Mouse (Mus musculus) bone marrow macrophage, adult 2 months (primary cell): ENCODE measurements around the gene Fgd4. TPM values are rescaled to one million over a fixed set of nuclear protein-coding genes. Genes with fewer than 3 reads are reported as not detected.
A peak's percentile ranks its signal among the peaks of the same experiment; 100 is the strongest.

Experiments used
- H3K27ac ChIP-seq: 2 replicates; pipeline ENCODE4 v1.5.1; 2012; ENCODE audit warnings: low read depth, low read length; ENCODE audit not compliant: insufficient read depth
- H3K4me1 ChIP-seq: 2 replicates; pipeline ENCODE4 v1.6.1; 2012; ENCODE audit warnings: low read length; ENCODE audit not compliant: control insufficient read depth, insufficient read depth
- H3K4me3 ChIP-seq: 2 replicates; pipeline ENCODE4 v1.5.1; 2012; ENCODE audit warnings: mild to moderate bottlenecking, low read length, moderate library complexity; ENCODE audit not compliant: insufficient read depth
- CTCF ChIP-seq: IDR thresholded peaks from 2 replicates; pipeline ENCODE4 v1.5.1; 2012; ENCODE audit warnings: low read depth, mild to moderate bottlenecking, low read length, moderate library complexity
- POLR2A ChIP-seq: IDR thresholded peaks from 2 replicates; pipeline ENCODE4 v1.6.1; 2012; ENCODE audit warnings: mild to moderate bottlenecking, low read depth, low read length, borderline replicate concordance
- polyA plus RNA-seq: library from polyadenylated mRNA; stranded (reverse); fragments of >200 nt; gene quantifications from 2 replicates; pipeline ENCODE4 v1.2.4, GENCODE M21; 2012; ENCODE audit not compliant: missing spikeins, insufficient read depth, insufficient read length

Gene Fgd4
- polyA plus RNA-seq, 1 experiment, result 97.9 TPM

- TF ChIP-seq CTCF, result no peak
- Histone ChIP-seq H3K27ac (peak overlapping the region; percentile 99), H3K4me3 (peak overlapping the region; percentile 64), H3K4me1 (peaks cover 33% of the 10 kb centered on the region)
Observed at GRCm38 (mm10) chr16:16571356-16571755, 29.0 kb downstream of the Fgd4 start.

- no peak for TF ChIP-seq CTCF
- TF ChIP-seq POLR2A, result no peak
- no peak overlapping the region for H3K4me3 ChIP-seq
- peaks cover 24% of the 10 kb centered on the region for H3K4me1 ChIP-seq
- H3K27ac ChIP-seq, result peak overlapping the region; percentile 44
Observed at GRCm38 (mm10) chr16:16566786-16567185, 33.6 kb downstream of the Fgd4 start.

GRCm38 (mm10) chr16:16566215-16566614 is 34.1 kb downstream of the Fgd4 start:
- Histone ChIP-seq H3K27ac (peak overlapping the region; percentile 44), H3K4me1 (peaks cover 27% of the 10 kb centered on the region), H3K4me3 (no peak overlapping the region)
- TF ChIP-seq POLR2A (no peak), CTCF (no peak)

- Histone ChIP-seq H3K4me1 (peaks cover 30% of the 10 kb centered on the region), H3K4me3 (no peak overlapping the region), H3K27ac (peak overlapping the region; percentile 42)
- TF ChIP-seq POLR2A (no peak), CTCF (no peak)
Observed at GRCm38 (mm10) chr16:16565786-16566185, 34.6 kb downstream of the Fgd4 start.

GRCm38 (mm10) chr16:16560718-16561117 is 39.6 kb downstream of the Fgd4 start:
- Histone ChIP-seq H3K4me1 (peaks cover 53% of the 10 kb centered on the region), H3K4me3 (no peak overlapping the region), H3K27ac (no peak overlapping the region)
- TF ChIP-seq POLR2A (no peak), CTCF (no peak)

- Histone ChIP-seq H3K4me3 (no peak overlapping the region), H3K4me1 (peaks cover 51% of the 10 kb centered on the region), H3K27ac (0 out of 2 replicates have a peak overlapping the region, but pooled peaks have one; percentile 13)
- TF ChIP-seq CTCF, result no peak
- TF ChIP-seq POLR2A, result no peak
Observed at GRCm38 (mm10) chr16:16559878-16560531, 40.3 kb downstream of the Fgd4 start.

- Histone ChIP-seq H3K4me3 (no peak overlapping the region), H3K27ac (0 out of 2 replicates have a peak overlapping the region, but pooled peaks have one; percentile 13), H3K4me1 (peaks cover 50% of the 10 kb centered on the region)
- TF ChIP-seq CTCF (no peak), POLR2A (no peak)
Observed at GRCm38 (mm10) chr16:16559016-16559877, 41.1 kb downstream of the Fgd4 start.

- Histone ChIP-seq H3K27ac (peak overlapping the region; percentile 21), H3K4me3 (no peak overlapping the region), H3K4me1 (peaks cover 56% of the 10 kb centered on the region)
- TF ChIP-seq CTCF, result no peak
- TF ChIP-seq POLR2A, result no peak
Observed at GRCm38 (mm10) chr16:16557738-16558137, 42.6 kb downstream of the Fgd4 start.

- Histone ChIP-seq H3K4me1 (peaks cover 62% of the 10 kb centered on the region), H3K4me3 (no peak overlapping the region; the same call in 1 of the 2 replicates), H3K27ac (peak overlapping the region; percentile 93)
- TF ChIP-seq CTCF (no peak), POLR2A (no peak)
Observed at GRCm38 (mm10) chr16:16554098-16554497, 46.3 kb downstream of the Fgd4 start.

GRCm38 (mm10) chr16:16552197-16552596 is 48.2 kb downstream of the Fgd4 start:
- TF ChIP-seq CTCF (no peak), POLR2A (no peak)
- Histone ChIP-seq H3K4me1 (peaks cover 60% of the 10 kb centered on the region), H3K27ac (no peak overlapping the region), H3K4me3 (no peak overlapping the region)
